Mouse (Mus musculus) central nervous system, embryonic 14 days (tissue): ENCODE measurements around the gene Rab7b. TPM values are rescaled to one million over a fixed set of nuclear protein-coding genes. Genes with fewer than 3 reads are reported as not detected.

ENCODE experiments used
- polyA plus RNA-seq: library from polyadenylated mRNA; depleted of rRNA; stranded (reverse); fragments of >200 nt; gene quantifications from 2 replicates; pipeline ENCODE4 v1.2.3, GENCODE M21; 2012; rRNA removed

Rab7b gene
- polyA plus RNA-seq: 1.1 and 1.2 TPM in 2 replicates

GRCm38 (mm10) chr1:131688475-131688874 is at the start of gene Rab7b:
Rab7b (plus strand) TSS chr1:131688695.

GRCm38 (mm10) chr1:131743868-131744464 is 55.5 kb downstream of the Rab7b start, which contains the start of gene Slc26a9:
Slc26a9 (plus strand) TSS chr1:131744022.

Other genes with a start within 250 kb of the Rab7b start
- gene Srgap2, start 161.3 kb upstream of the Rab7b start, polyA plus RNA-seq: 35.2 and 41.0 TPM in 2 replicates
- gene Fam72a, start 160.8 kb upstream of the Rab7b start, polyA plus RNA-seq: 1.7 and 2.7 TPM in 2 replicates
- not detected in 2 replicates for gene Avpr1b, start 89.5 kb upstream of the Rab7b start, polyA plus RNA-seq
- 0.09 TPM in 1 of 2 replicates, not detected in the other for gene Ctse, start 50.4 kb upstream of the Rab7b start, polyA plus RNA-seq
- 0.10 and 0.13 TPM in 2 replicates for gene Slc26a9, start 55.3 kb downstream of the Rab7b start, polyA plus RNA-seq
- 0.11 and 0.20 TPM in 2 replicates for gene Pm20d1, start 108.7 kb downstream of the Rab7b start, polyA plus RNA-seq
- 22.2 and 23.7 TPM in 2 replicates for gene Slc41a1, start 138.8 kb downstream of the Rab7b start, polyA plus RNA-seq
- 8.7 and 13.8 TPM in 2 replicates for gene Rab29, start 178.5 kb downstream of the Rab7b start, polyA plus RNA-seq
- 50.9 and 51.2 TPM in 2 replicates for gene Nucks1, start 221.8 kb downstream of the Rab7b start, polyA plus RNA-seq